Mouse (Mus musculus): ENCODE data around the gene Rhot2.

The Rhot2 gene

GRCm38 (mm10) chr17:25794197-25794596, 50.5 kb downstream of the Rhot2 start:
- no peak for DNase-seq

GRCm38 (mm10) chr17:25792615-25793014, 52.0 kb downstream of the Rhot2 start, which contains the start of gene Fam173a:
Fam173a (minus strand) TSS chr17:25792901.
- DNase-seq, result peak; percentile 77

- peak; percentile 85 for DNase-seq
Measured at GRCm38 (mm10) chr17:25791843-25792527, 52.7 kb downstream of the Rhot2 start.

DNA sequence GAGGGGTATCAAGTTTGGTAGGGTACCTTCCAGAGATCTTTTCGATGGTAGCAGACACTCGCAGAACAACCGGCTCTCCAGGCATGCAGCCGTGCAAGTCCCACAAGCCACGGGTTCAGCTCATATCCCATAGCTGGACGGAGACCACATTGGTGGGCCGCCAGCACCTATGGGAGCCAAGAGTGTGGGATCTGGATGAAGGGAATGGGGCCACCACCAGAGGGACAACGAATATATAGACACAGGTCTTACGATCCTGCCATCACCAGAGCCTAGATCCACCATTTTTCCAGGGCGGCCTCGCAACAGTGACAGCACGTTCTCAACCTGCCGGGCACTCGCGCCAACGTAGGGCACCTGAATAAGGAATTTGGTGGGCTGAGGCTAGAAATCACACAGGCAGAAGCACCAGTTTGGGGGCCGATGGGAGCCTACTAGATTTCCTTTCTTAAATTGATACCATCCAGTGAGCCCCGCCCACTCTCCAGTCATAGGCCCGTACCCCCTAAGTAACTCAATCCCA, 53.3 kb downstream of the Rhot2 start:
- DNase-seq, result no peak

Measured in right cerebral cortex, postnatal 4 days (tissue).